Mouse (Mus musculus) layer of hippocampus, adult 9-10 months (tissue): Measurements from ENCODE around the gene Rnf168.
A peak's percentile ranks its signal among the peaks of the same experiment; 100 is the strongest.

ENCODE experiments used
- DNase-seq: peaks from one replicate; pipeline ENCODE4 v3.0.0; 2022; ENCODE audit warnings: low spot score

Gene Rnf168

GRCm38 (mm10) chr16:32312859-32313258 is 35.6 kb downstream of the Rnf168 start:
- DNase-seq = no peak

GRCm38 (mm10) chr16:32316601-32317000 is 39.3 kb downstream of the Rnf168 start:
- DNase-seq = no peak

- no peak for DNase-seq
Measured at GRCm38 (mm10) chr16:32323953-32324352, 46.7 kb downstream of the Rnf168 start.

- no peak for DNase-seq
Measured at GRCm38 (mm10) chr16:32330876-32331670, 53.8 kb downstream of the Rnf168 start.

- peak; percentile 91 for DNase-seq
Measured at GRCm38 (mm10) chr16:32332040-32332555, 54.8 kb downstream of the Rnf168 start, which contains the start of gene Ubxn7. Gene Ubxn7 (plus strand): TSS chr16:32332257.

- DNase-seq = no peak
Measured at GRCm38 (mm10) chr16:32332556-32333511, 55.6 kb downstream of the Rnf168 start.

- DNase-seq = no peak
Measured at GRCm38 (mm10) chr16:32335146-32335545, 57.9 kb downstream of the Rnf168 start.

- DNase-seq = no peak
Measured at GRCm38 (mm10) chr16:32336026-32336780, 58.9 kb downstream of the Rnf168 start.

GRCm38 (mm10) chr16:32337001-32337400 is 59.7 kb downstream of the Rnf168 start:
- DNase-seq = no peak

- DNase-seq = no peak
Measured at GRCm38 (mm10) chr16:32340451-32340850, 63.2 kb downstream of the Rnf168 start.

- no peak for DNase-seq
Measured at GRCm38 (mm10) chr16:32345521-32345920, 68.3 kb downstream of the Rnf168 start.

- DNase-seq = no peak
Measured at GRCm38 (mm10) chr16:32350776-32351175, 73.5 kb downstream of the Rnf168 start.
